Mouse (Mus musculus) inflammation-experienced regulatory T-cells, adult 6 months (primary cell): ENCODE measurements around the gene Abhd11. TPM values are rescaled to one million over a fixed set of nuclear protein-coding genes. Genes with fewer than 3 reads are reported as not detected.
"Not testable (repeated sequence)": the region's sequence is repeated elsewhere in the genome, so short reads cannot be mapped to it uniquely, and the experiment has no call there.

ENCODE experiments used
- ATAC-seq: one replicate; pipeline ENCODE4 v1.8.0; 2017
- polyA plus RNA-seq, 3 experiments: library from polyadenylated mRNA; unstranded; fragments of 100-300 nt; shearing (Covaris generic); gene quantifications; one replicate each; pipeline ENCODE4 v1.2.1; 2017

Gene Abhd11
- polyA plus RNA-seq, 3 experiments from 2014 or later, result 26.7 to 80.0 (median 60.4) TPM

- ATAC-seq, result peak; percentile 77
These were observed 15.8 kb downstream of the Abhd11 start for GRCm38 (mm10) chr5:135024665-135025224.

- ATAC-seq, result no peak
These were observed 16.9 kb downstream of the Abhd11 start for GRCm38 (mm10) chr5:135025899-135026298.

- ATAC-seq, result no peak
These were observed 20.3 kb downstream of the Abhd11 start for GRCm38 (mm10) chr5:135029007-135029854.

GRCm38 (mm10) chr5:135032581-135032980, 23.6 kb downstream of the Abhd11 start:
- no peak for ATAC-seq

GRCm38 (mm10) chr5:135034593-135034992, 25.6 kb downstream of the Abhd11 start:
- no peak for ATAC-seq

- ATAC-seq, result no peak
These were observed 26.8 kb downstream of the Abhd11 start for GRCm38 (mm10) chr5:135035608-135036359.

- ATAC-seq, result no peak
These were observed 29.0 kb downstream of the Abhd11 start for GRCm38 (mm10) chr5:135037946-135038345.

GRCm38 (mm10) chr5:135039541-135039940, 30.6 kb downstream of the Abhd11 start:
- no peak for ATAC-seq

- no peak for ATAC-seq
These were observed 31.1 kb downstream of the Abhd11 start for GRCm38 (mm10) chr5:135040059-135040458.

GRCm38 (mm10) chr5:135040777-135041176, 31.8 kb downstream of the Abhd11 start:
- ATAC-seq, result no peak

- ATAC-seq, result no peak
These were observed 33.3 kb downstream of the Abhd11 start for GRCm38 (mm10) chr5:135042105-135042788.

- no peak for ATAC-seq
These were observed 35.6 kb downstream of the Abhd11 start for GRCm38 (mm10) chr5:135044575-135044974.

- ATAC-seq, result no peak
These were observed 39.6 kb downstream of the Abhd11 start for GRCm38 (mm10) chr5:135048539-135048938.

GRCm38 (mm10) chr5:135049268-135049667, 40.3 kb downstream of the Abhd11 start:
- ATAC-seq, result not testable (repeated sequence)

GRCm38 (mm10) chr5:135053356-135053755, 44.4 kb downstream of the Abhd11 start:
- no peak for ATAC-seq

Other genes starting within 250 kb of the Abhd11 start
- not detected for gene Tmem270, start 102.4 kb upstream of the Abhd11 start, polyA plus RNA-seq
- not detected for gene Cldn13, start 93.6 kb upstream of the Abhd11 start, polyA plus RNA-seq
- gene Mettl27, start 76.8 kb upstream of the Abhd11 start, polyA plus RNA-seq, result 10 to 100 TPM in 2 of 3 experiments, 1 to 10 TPM in 1; 6.3 to 17.2 (median 12.0) TPM
- not detected for gene Cldn4, start 62.2 kb upstream of the Abhd11 start, polyA plus RNA-seq
- gene Cldn3, start 22.9 kb upstream of the Abhd11 start, polyA plus RNA-seq, result not detected
- gene Stx1a, start 14.3 kb downstream of the Abhd11 start, polyA plus RNA-seq, result 10 to 100 TPM in 2 of 3 experiments, 1 to 10 TPM in 1; 4.4 to 24.9 (median 20.8) TPM
- 10 to 100 TPM; 18.9 to 32.0 (median 30.4) TPM for gene Dnajc30, start 55.0 kb downstream of the Abhd11 start, polyA plus RNA-seq
- 10 to 100 TPM; 63.3 to 71.1 (median 67.0) TPM for gene Bud23, start 55.8 kb downstream of the Abhd11 start, polyA plus RNA-seq
- gene Vps37d, start 69.1 kb downstream of the Abhd11 start, polyA plus RNA-seq, result not detected
- gene Mlxipl, start 80.7 kb downstream of the Abhd11 start, polyA plus RNA-seq, result not detected
- 1 to 10 TPM; 5.2 to 9.2 (median 5.8) TPM for gene Tbl2, start 140.5 kb downstream of the Abhd11 start, polyA plus RNA-seq
- gene Bcl7b, start 159.1 kb downstream of the Abhd11 start, polyA plus RNA-seq, result 10 to 100 TPM; 39.0 to 55.4 (median 54.2) TPM
- 10 to 100 TPM; 25.0 to 27.5 (median 26.0) TPM for gene Baz1b, start 178.1 kb downstream of the Abhd11 start, polyA plus RNA-seq
- under 1 TPM in 1 of 3 experiments, not detected in 2; 0.15 TPM for gene Fzd9, start 242.1 kb downstream of the Abhd11 start, polyA plus RNA-seq